Mouse (Mus musculus): Measurements from ENCODE around the gene Cpsf6. TPM values are rescaled to one million over a fixed set of nuclear protein-coding genes. Genes with fewer than 3 reads are reported as not detected.
A peak's percentile ranks its signal among the peaks of the same experiment; 100 is the strongest.

Cpsf6 gene
- polyA plus RNA-seq, 1 experiment from 2014 or later: 173 TPM

GRCm38 (mm10) chr10:117378291-117378555 lies 1.6 kb downstream of the Cpsf6 start:
- ATAC-seq (ENCODE audit: insufficient number of reproducible peaks, insufficient read depth, low FRiP score, low read depth): no peak
- H3K36me3 ChIP-seq (ENCODE audit: control insufficient read depth, insufficient read depth, low read length): no peaks in the 10 kb centered on the region
- H3K4me1 ChIP-seq (ENCODE audit: control insufficient read depth, insufficient read depth, low read length): no peaks in the 10 kb centered on the region
- H3K9me3 ChIP-seq (ENCODE audit: control insufficient read depth, low read depth, low read length): no peaks in the 10 kb centered on the region
- H3K4me3 ChIP-seq (ENCODE audit: low read depth, low read length): no peak overlapping the region
- H3K27ac ChIP-seq (ENCODE audit: low read length): no peak overlapping the region
- no peaks in the 10 kb centered on the region for H3K27me3 ChIP-seq (ENCODE audit: control insufficient read depth, insufficient read depth, low read length)
- 93% methylated on average over 11 of the region's 11 CpGs for WGBS
- H3K9ac ChIP-seq (replicated peaks; ENCODE audit: low read depth, low read length): no peak overlapping the region
- H3K4me2 ChIP-seq (replicated peaks; ENCODE audit: low read depth, low read length): no peak overlapping the region

GRCm38 (mm10) chr10:117377431-117378290 lies 2.2 kb downstream of the Cpsf6 start:
- H3K27me3 ChIP-seq (ENCODE audit: control insufficient read depth, insufficient read depth, low read length): no peaks in the 10 kb centered on the region
- H3K36me3 ChIP-seq (ENCODE audit: control insufficient read depth, insufficient read depth, low read length): no peaks in the 10 kb centered on the region
- H3K27ac ChIP-seq (ENCODE audit: low read length): no peak overlapping the region
- H3K4me2 ChIP-seq (replicated peaks; ENCODE audit: low read depth, low read length): peak overlapping the region; percentile 45
- peak overlapping the region; percentile 97 for H3K4me3 ChIP-seq (ENCODE audit: low read depth, low read length)
- peak overlapping the region; percentile 12 for H3K9ac ChIP-seq (replicated peaks; ENCODE audit: low read depth, low read length)
- 19% methylated on average over 16 of the region's 16 CpGs for WGBS
- no peak for ATAC-seq (ENCODE audit: insufficient number of reproducible peaks, insufficient read depth, low FRiP score, low read depth)
- no peaks in the 10 kb centered on the region for H3K9me3 ChIP-seq (ENCODE audit: control insufficient read depth, low read depth, low read length)
- H3K4me1 ChIP-seq (ENCODE audit: control insufficient read depth, insufficient read depth, low read length): no peaks in the 10 kb centered on the region

GRCm38 (mm10) chr10:117376580-117377189 lies 3.1 kb downstream of the Cpsf6 start:
- Histone ChIP-seq H3K9me3 (ENCODE audit: control insufficient read depth, low read depth, low read length) (no peaks in the 10 kb centered on the region), H3K9ac (replicated peaks; ENCODE audit: low read depth, low read length) (peak overlapping the region; percentile 99), H3K4me2 (replicated peaks; ENCODE audit: low read depth, low read length) (peak overlapping the region; percentile 45), H3K4me3 (ENCODE audit: low read depth, low read length) (peak overlapping the region; percentile 97), H3K36me3 (ENCODE audit: control insufficient read depth, insufficient read depth, low read length) (no peaks in the 10 kb centered on the region), H3K27me3 (ENCODE audit: control insufficient read depth, insufficient read depth, low read length) (no peaks in the 10 kb centered on the region), H3K27ac (ENCODE audit: low read length) (peak overlapping the region; percentile 93), H3K4me1 (ENCODE audit: control insufficient read depth, insufficient read depth, low read length) (no peaks in the 10 kb centered on the region)
- peak; percentile 96 for ATAC-seq (ENCODE audit: insufficient number of reproducible peaks, insufficient read depth, low FRiP score, low read depth)
- WGBS: under 1% methylated on average over 85 of the region's 86 CpGs

GRCm38 (mm10) chr10:117375841-117376579 lies 3.8 kb downstream of the Cpsf6 start:
- H3K27me3 ChIP-seq (ENCODE audit: control insufficient read depth, insufficient read depth, low read length): no peaks in the 10 kb centered on the region
- peak overlapping the region; percentile 99 for H3K9ac ChIP-seq (replicated peaks; ENCODE audit: low read depth, low read length)
- no peaks in the 10 kb centered on the region for H3K36me3 ChIP-seq (ENCODE audit: control insufficient read depth, insufficient read depth, low read length)
- H3K4me3 ChIP-seq (ENCODE audit: low read depth, low read length): peak overlapping the region; percentile 97
- ATAC-seq (ENCODE audit: insufficient number of reproducible peaks, insufficient read depth, low FRiP score, low read depth): peak; percentile 39; the same call in 1 of the 2 replicates
- no peaks in the 10 kb centered on the region for H3K9me3 ChIP-seq (ENCODE audit: control insufficient read depth, low read depth, low read length)
- no peaks in the 10 kb centered on the region for H3K4me1 ChIP-seq (ENCODE audit: control insufficient read depth, insufficient read depth, low read length)
- WGBS: under 1% methylated on average over 67 of the region's 74 CpGs
- H3K4me2 ChIP-seq (replicated peaks; ENCODE audit: low read depth, low read length): peak overlapping the region; percentile 69
- peak overlapping the region; percentile 93 for H3K27ac ChIP-seq (ENCODE audit: low read length)

- no peak overlapping the region for H3K27ac ChIP-seq (ENCODE audit: low read length)
- H3K9me3 ChIP-seq (ENCODE audit: control insufficient read depth, low read depth, low read length): no peaks in the 10 kb centered on the region
- peak overlapping the region; percentile 69 for H3K4me2 ChIP-seq (replicated peaks; ENCODE audit: low read depth, low read length)
- no peaks in the 10 kb centered on the region for H3K36me3 ChIP-seq (ENCODE audit: control insufficient read depth, insufficient read depth, low read length)
- H3K27me3 ChIP-seq (ENCODE audit: control insufficient read depth, insufficient read depth, low read length): no peaks in the 10 kb centered on the region
- 17% methylated on average over 10 of the region's 10 CpGs for WGBS
- peak overlapping the region; percentile 97 for H3K4me3 ChIP-seq (ENCODE audit: low read depth, low read length)
- ATAC-seq (ENCODE audit: insufficient number of reproducible peaks, insufficient read depth, low FRiP score, low read depth): no peak
- H3K4me1 ChIP-seq (ENCODE audit: control insufficient read depth, insufficient read depth, low read length): no peaks in the 10 kb centered on the region
- H3K9ac ChIP-seq (replicated peaks; ENCODE audit: low read depth, low read length): peak overlapping the region; percentile 99
Observed at GRCm38 (mm10) chr10:117375163-117375562, 4.7 kb downstream of the Cpsf6 start.

- no peak overlapping the region for H3K9ac ChIP-seq (replicated peaks; ENCODE audit: low read depth, low read length)
- H3K4me1 ChIP-seq (ENCODE audit: control insufficient read depth, insufficient read depth, low read length): no peaks in the 10 kb centered on the region
- H3K27ac ChIP-seq (ENCODE audit: low read length): no peak overlapping the region
- no peak for ATAC-seq (ENCODE audit: insufficient number of reproducible peaks, insufficient read depth, low FRiP score, low read depth)
- H3K4me3 ChIP-seq (ENCODE audit: low read depth, low read length): no peak overlapping the region
- H3K9me3 ChIP-seq (ENCODE audit: control insufficient read depth, low read depth, low read length): no peaks in the 10 kb centered on the region
- WGBS: 39% methylated on average over 3 of the region's 3 CpGs
- H3K27me3 ChIP-seq (ENCODE audit: control insufficient read depth, insufficient read depth, low read length): no peaks in the 10 kb centered on the region
- H3K36me3 ChIP-seq (ENCODE audit: control insufficient read depth, insufficient read depth, low read length): peaks cover 63% of the 10 kb centered on the region
- no peak overlapping the region for H3K4me2 ChIP-seq (replicated peaks; ENCODE audit: low read depth, low read length)
Observed at GRCm38 (mm10) chr10:117363106-117363505, 16.7 kb downstream of the Cpsf6 start.

- Histone ChIP-seq H3K27me3 (ENCODE audit: control insufficient read depth, insufficient read depth, low read length) (no peaks in the 10 kb centered on the region), H3K4me1 (ENCODE audit: control insufficient read depth, insufficient read depth, low read length) (no peaks in the 10 kb centered on the region), H3K9ac (replicated peaks; ENCODE audit: low read depth, low read length) (no peak overlapping the region), H3K4me2 (replicated peaks; ENCODE audit: low read depth, low read length) (no peak overlapping the region), H3K36me3 (ENCODE audit: control insufficient read depth, insufficient read depth, low read length) (peaks cover 67% of the 10 kb centered on the region), H3K9me3 (ENCODE audit: control insufficient read depth, low read depth, low read length) (no peaks in the 10 kb centered on the region), H3K4me3 (ENCODE audit: low read depth, low read length) (no peak overlapping the region), H3K27ac (ENCODE audit: low read length) (no peak overlapping the region)
- WGBS: 86% methylated on average over 11 of the region's 11 CpGs
- no peak for ATAC-seq (ENCODE audit: insufficient number of reproducible peaks, insufficient read depth, low FRiP score, low read depth)
Observed at GRCm38 (mm10) chr10:117358891-117359290, 20.9 kb downstream of the Cpsf6 start.

- Histone ChIP-seq H3K9ac (replicated peaks; ENCODE audit: low read depth, low read length) (no peak overlapping the region), H3K27me3 (ENCODE audit: control insufficient read depth, insufficient read depth, low read length) (no peaks in the 10 kb centered on the region), H3K9me3 (ENCODE audit: control insufficient read depth, low read depth, low read length) (no peaks in the 10 kb centered on the region), H3K36me3 (ENCODE audit: control insufficient read depth, insufficient read depth, low read length) (peaks cover 5% of the 10 kb centered on the region), H3K4me3 (ENCODE audit: low read depth, low read length) (no peak overlapping the region), H3K27ac (ENCODE audit: low read length) (no peak overlapping the region), H3K4me1 (ENCODE audit: control insufficient read depth, insufficient read depth, low read length) (no peaks in the 10 kb centered on the region), H3K4me2 (replicated peaks; ENCODE audit: low read depth, low read length) (no peak overlapping the region)
- no peak for ATAC-seq (ENCODE audit: insufficient number of reproducible peaks, insufficient read depth, low FRiP score, low read depth)
- WGBS: 79% methylated on average over 4 of the region's 4 CpGs
Observed at GRCm38 (mm10) chr10:117343000-117343399, 36.8 kb downstream of the Cpsf6 start.
